Mouse (Mus musculus): ENCODE data around the gene Chst10. TPM values are rescaled to one million over a fixed set of nuclear protein-coding genes. Genes with fewer than 3 reads are reported as not detected.

The Chst10 gene
- polyA plus RNA-seq, 1 experiment from 2014 or later = 7.2 TPM

Other genes starting within 250 kb of the Chst10 start
- gene Aff3, start 233.2 kb downstream of the Chst10 start, polyA plus RNA-seq (2014; fragmentation: Nextera tagmentation; extraction: Ambion mirVana) = 8.4 and 11.9 TPM in 2 replicates
- gene Lonrf2, start 61.5 kb downstream of the Chst10 start, polyA plus RNA-seq (2014; fragmentation: Nextera tagmentation; extraction: Ambion mirVana) = 1.4 and 2.6 TPM in 2 replicates
- not detected in 2 replicates for gene Nms, start 41.0 kb upstream of the Chst10 start, polyA plus RNA-seq (2014; fragmentation: Nextera tagmentation; extraction: Ambion mirVana)
- gene Pdcl3, start 87.4 kb upstream of the Chst10 start, polyA plus RNA-seq (2014; fragmentation: Nextera tagmentation; extraction: Ambion mirVana) = 166 and 207 TPM in 2 replicates